Mouse (Mus musculus) liver, embryonic 11.5 days (tissue): ENCODE results near the gene Taf1b. TPM values are rescaled to one million over a fixed set of nuclear protein-coding genes. Genes with fewer than 3 reads are reported as not detected.

Experiments
- ATAC-seq: fragments of 200-750 bp; cut with Nextera tagmentation; replicated peaks from 2 replicates; pipeline ENCODE4 v1.8.0; 2017; ENCODE audit warnings: moderate number of reproducible peaks, mild to moderate bottlenecking, moderate TSS enrichment, moderate library complexity; ENCODE audit not compliant: low FRiP score
- DNase-seq: peaks from one replicate; pipeline ENCODE4 v3.0.0-alpha.2; 2017; ENCODE audit warnings: low spot score
- H3K27ac ChIP-seq: fragments of 300-500 bp; sonication (generic); 2 replicates; pipeline ENCODE4 v1.5.1; 2014; ENCODE audit warnings: mild to moderate bottlenecking, low read depth, low read length, control low read depth
- H3K27me3 ChIP-seq: fragments of 300-500 bp; sonication (generic); replicated peaks from 2 replicates; pipeline ENCODE4 v1.6.1; 2014; ENCODE audit warnings: low read length, mixed read lengths; ENCODE audit not compliant: control insufficient read depth, insufficient read depth
- H3K36me3 ChIP-seq: fragments of 300-500 bp; sonication (generic); 2 replicates; pipeline ENCODE4 v1.6.1; 2014; ENCODE audit warnings: mild to moderate bottlenecking, low read length, moderate library complexity, mixed read lengths; ENCODE audit not compliant: control insufficient read depth, insufficient read depth
- H3K4me1 ChIP-seq: fragments of 300-500 bp; sonication (generic); replicated peaks from 2 replicates; pipeline ENCODE4 v1.6.1; 2014; ENCODE audit warnings: low read length, mixed read lengths; ENCODE audit not compliant: control insufficient read depth, insufficient read depth
- H3K4me2 ChIP-seq: fragments of 300-500 bp; sonication (generic); 2 replicates; pipeline ENCODE4 v1.6.1; 2014; ENCODE audit warnings: mild to moderate bottlenecking, control low read depth, moderate library complexity
- H3K4me3 ChIP-seq: fragments of 300-500 bp; sonication (generic); 2 replicates; pipeline ENCODE4 v1.5.1; 2014; ENCODE audit warnings: low read depth, low read length, control low read depth
- H3K9ac ChIP-seq: fragments of 300-500 bp; sonication (generic); 2 replicates; pipeline ENCODE4 v1.6.1; 2014; ENCODE audit warnings: low read depth, low read length, control low read depth
- H3K9me3 ChIP-seq: fragments of 300-500 bp; sonication (generic); 2 replicates; pipeline ENCODE4 v1.6.1; 2016; ENCODE audit warnings: low read length, inconsistent platforms, mixed read lengths; ENCODE audit not compliant: control insufficient read depth
- WGBS: fragments of 180-500 bp; shearing (Covaris S2); extraction: QIAGEN DNeasy Blood & Tissue Kit; methylation state at CpG from one replicate; pipeline ENCODE4 v1.1.7; 2014; 5-methylcytosine and 5-hydroxymethylcytosine counted together
- polyA plus RNA-seq: library from polyadenylated mRNA; unstranded; fragments of >200 nt; fragmentation: Nextera tagmentation; extraction: Ambion mirVana; gene quantifications from 2 replicates; pipeline ENCODE4 v1.2.1, GENCODE M21; 2014

The Taf1b gene
- polyA plus RNA-seq, 1 experiment from 2014 or later = 23.2 TPM

DNA sequence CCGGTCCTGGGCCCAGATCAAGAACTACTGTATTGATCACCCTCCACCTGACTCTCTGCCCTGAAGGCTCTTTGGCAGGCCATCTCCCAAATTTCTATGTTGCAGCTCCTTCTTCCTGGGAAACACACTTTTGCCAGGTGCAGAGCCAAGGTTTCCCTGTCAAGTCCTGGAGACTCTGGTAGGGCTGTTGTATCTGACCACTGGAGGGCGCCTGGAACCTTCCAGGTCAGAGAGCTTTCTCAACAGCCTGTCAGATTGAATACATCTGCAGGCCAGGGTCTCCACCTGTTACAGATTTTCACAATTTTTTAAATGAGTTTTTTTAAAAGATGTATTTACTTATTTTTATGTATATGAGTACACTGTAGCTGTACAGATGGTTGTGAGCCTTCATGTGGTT lies 105.1 kb downstream of the Taf1b start:
- Histone ChIP-seq H3K27me3 (no peaks in the 10 kb centered on the region), H3K4me1 (no peaks in the 10 kb centered on the region), H3K4me3 (no peak overlapping the region), H3K4me2 (no peak overlapping the region), H3K9ac (no peak overlapping the region), H3K9me3 (no peaks in the 10 kb centered on the region), H3K36me3 (no peaks in the 10 kb centered on the region), H3K27ac (no peak overlapping the region)
- ATAC-seq (no peak), DNase-seq (peak; percentile 50)
- WGBS = 38% methylated on average over 2 of the region's 2 CpGs

GRCm38 (mm10) chr12:24606166-24606565 lies 108.0 kb downstream of the Taf1b start:
- Histone ChIP-seq H3K27ac (no peak overlapping the region), H3K9ac (no peak overlapping the region), H3K4me2 (no peak overlapping the region), H3K27me3 (no peaks in the 10 kb centered on the region), H3K4me1 (no peaks in the 10 kb centered on the region), H3K4me3 (no peak overlapping the region), H3K36me3 (no peaks in the 10 kb centered on the region), H3K9me3 (no peaks in the 10 kb centered on the region)
- ATAC-seq = no peak
- WGBS = 81% methylated on average over 10 of the region's 10 CpGs
- DNase-seq = no peak

Other genes starting within 250 kb of the Taf1b start
- gene Grhl1, start 73.9 kb downstream of the Taf1b start, polyA plus RNA-seq = 0.36 and 0.42 TPM in 2 replicates
- gene Klf11, start 152.9 kb downstream of the Taf1b start, polyA plus RNA-seq = 8.7 and 12.1 TPM in 2 replicates
- gene Cys1, start 183.5 kb downstream of the Taf1b start, polyA plus RNA-seq = 0.49 and 1.1 TPM in 2 replicates
- 422 and 475 TPM in 2 replicates for gene Rrm2, start 209.9 kb downstream of the Taf1b start, polyA plus RNA-seq